Mouse (Mus musculus): Measurements from ENCODE around the gene Lyg2. TPM values are rescaled to one million over a fixed set of nuclear protein-coding genes. Genes with fewer than 3 reads are reported as not detected.

Lyg2 gene
- polyA plus RNA-seq, 1 experiment from 2014 or later, result not detected

DNA sequence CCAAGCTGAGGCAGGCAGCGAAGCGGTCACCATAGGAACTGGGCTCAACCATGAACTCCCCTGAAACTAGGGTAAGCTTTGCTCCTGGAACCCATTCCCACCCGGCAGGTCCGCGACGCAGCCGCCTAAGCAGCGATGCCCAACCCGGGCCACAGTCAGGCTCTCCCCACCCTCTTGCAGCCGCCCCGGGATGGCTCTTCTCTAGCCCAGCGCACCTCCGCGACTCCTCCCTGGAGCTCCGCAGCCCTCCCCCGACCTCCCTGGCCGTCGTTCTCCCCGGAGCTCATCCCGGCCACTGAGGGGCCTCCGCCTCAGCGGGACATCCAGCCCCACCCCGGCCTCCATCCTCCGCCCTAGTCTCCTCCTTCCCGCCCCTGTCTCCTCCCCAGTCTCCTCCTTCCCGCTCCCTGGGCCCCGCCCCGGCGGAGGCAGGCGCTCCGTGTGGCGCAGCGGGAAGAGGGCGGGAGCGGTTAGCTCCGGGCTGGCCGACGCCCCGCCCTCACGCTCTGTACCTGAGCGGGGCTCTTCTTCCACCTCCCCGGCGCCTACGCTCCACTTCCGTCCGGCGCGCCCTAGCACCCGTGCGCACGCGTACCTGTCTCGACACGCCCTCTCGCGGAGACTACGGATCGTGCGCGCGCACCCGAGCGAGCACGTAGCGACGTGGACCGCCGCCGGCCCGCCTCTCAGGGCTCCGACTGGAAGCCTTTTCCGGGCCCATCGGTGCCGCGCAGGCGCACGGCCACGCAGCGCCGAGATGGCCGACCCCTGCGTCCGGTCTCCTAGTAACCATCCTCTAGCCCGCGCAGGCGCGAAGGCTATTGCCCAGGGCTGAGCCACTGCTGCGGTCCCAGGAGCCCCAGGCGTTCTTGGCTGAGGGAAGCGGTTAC, 51.5 kb downstream of the Lyg2 start:
- H3K27ac ChIP-seq (ENCODE audit: low read depth, low read length), result peak overlapping the region; percentile 85
- no peaks in the 10 kb centered on the region for H3K9me3 ChIP-seq (replicated peaks; ENCODE audit: control insufficient read depth, low read length)
- peak overlapping the region; percentile 72 for H3K4me3 ChIP-seq (ENCODE audit: low read depth, low read length)
- H3K4me2 ChIP-seq, result peak overlapping the region; percentile 87
- H3K4me1 ChIP-seq (ENCODE audit: control insufficient read depth, insufficient read depth, low read length), result no peaks in the 10 kb centered on the region
- H3K27me3 ChIP-seq (ENCODE audit: control insufficient read depth, insufficient read depth, low read length), result 0 out of 2 replicates have a peak, but pooled peaks cover 4% of the 10 kb centered on the region
- peak; percentile 99 for ATAC-seq (replicated peaks; ENCODE audit: insufficient number of reproducible peaks, low FRiP score, low TSS enrichment)
- 2% methylated on average over 87 of the region's 90 CpGs for WGBS (ENCODE audit: insufficient replicate concordance)
- no peaks in the 10 kb centered on the region for H3K36me3 ChIP-seq (ENCODE audit: control insufficient read depth, insufficient read depth, low read length)
- H3K9ac ChIP-seq (ENCODE audit: low read depth, low read length), result peak overlapping the region; percentile 76

Other genes starting within 250 kb of the Lyg2 start
- 2.8 and 3.7 TPM in 2 replicates for gene 2010300C02Rik, start 196.4 kb downstream of the Lyg2 start, polyA plus RNA-seq (2014; fragmentation: Nextera tagmentation; extraction: Ambion mirVana)
- gene Tsga10, start 50.1 kb downstream of the Lyg2 start, polyA plus RNA-seq (2014; fragmentation: Nextera tagmentation; extraction: Ambion mirVana), result 4.2 and 4.6 TPM in 2 replicates
- 8.3 and 9.9 TPM in 2 replicates for gene Lipt1, start 44.8 kb downstream of the Lyg2 start, polyA plus RNA-seq (2014; fragmentation: Nextera tagmentation; extraction: Ambion mirVana)
- 15.9 and 16.4 TPM in 2 replicates for gene Mitd1, start 26.1 kb downstream of the Lyg2 start, polyA plus RNA-seq (2014; fragmentation: Nextera tagmentation; extraction: Ambion mirVana)
- 260 and 280 TPM in 2 replicates for gene Mrpl30, start 26.0 kb downstream of the Lyg2 start, polyA plus RNA-seq (2014; fragmentation: Nextera tagmentation; extraction: Ambion mirVana)
- not detected in 2 replicates for gene Lyg1, start 41.3 kb upstream of the Lyg2 start, polyA plus RNA-seq (2014; fragmentation: Nextera tagmentation; extraction: Ambion mirVana)
- 120 and 126 TPM in 2 replicates for gene Txndc9, start 81.4 kb upstream of the Lyg2 start, polyA plus RNA-seq (2014; fragmentation: Nextera tagmentation; extraction: Ambion mirVana)
- 24.6 and 27.2 TPM in 2 replicates for gene Eif5b, start 81.5 kb upstream of the Lyg2 start, polyA plus RNA-seq (2014; fragmentation: Nextera tagmentation; extraction: Ambion mirVana)
- 20.4 and 24.0 TPM in 2 replicates for gene Rev1, start 213.3 kb upstream of the Lyg2 start, polyA plus RNA-seq (2014; fragmentation: Nextera tagmentation; extraction: Ambion mirVana)

All from heart, embryonic 11.5 days (tissue).